Mouse (Mus musculus): ENCODE results near the gene Gm9918.
"Not testable (repeated sequence)": the region's sequence is repeated elsewhere in the genome, so short reads cannot be mapped to it uniquely, and the experiment has no call there.

The Gm9918 gene

GRCm38 (mm10) chr15:102270274-102270960 lies at the start of gene Gm9918:
Gm9918 (plus strand) TSS chr15:102270563.
- no peak for ATAC-seq (ENCODE audit: insufficient number of reproducible peaks, low FRiP score, low TSS enrichment)

DNA sequence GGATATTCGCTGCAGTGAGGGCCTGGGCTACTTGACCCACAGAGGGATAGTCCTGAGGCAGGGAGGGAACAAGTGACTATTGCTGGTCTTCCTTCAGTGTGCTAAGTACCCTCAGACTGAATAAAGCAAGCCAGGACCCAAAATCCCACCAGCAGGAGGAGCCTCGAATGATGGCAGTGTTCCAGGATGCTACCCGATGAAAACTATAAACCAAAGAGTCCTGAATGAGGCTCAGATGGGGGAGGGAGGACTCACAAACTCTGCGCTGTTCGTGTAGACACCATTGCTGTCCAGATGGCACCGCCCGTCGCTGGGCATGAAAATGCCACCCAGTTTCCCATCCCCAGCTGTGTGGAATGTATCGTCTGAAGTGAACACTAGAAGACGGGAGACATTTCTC lies 48.0 kb upstream of the Gm9918 start:
- no peak for ATAC-seq (ENCODE audit: insufficient number of reproducible peaks, low FRiP score, low TSS enrichment)

- ATAC-seq (ENCODE audit: insufficient number of reproducible peaks, low FRiP score, low TSS enrichment): peak; percentile 83; the same call in 1 of the 2 replicates
Observed at GRCm38 (mm10) chr15:102224186-102224991, 46.0 kb upstream of the Gm9918 start.

DNA sequence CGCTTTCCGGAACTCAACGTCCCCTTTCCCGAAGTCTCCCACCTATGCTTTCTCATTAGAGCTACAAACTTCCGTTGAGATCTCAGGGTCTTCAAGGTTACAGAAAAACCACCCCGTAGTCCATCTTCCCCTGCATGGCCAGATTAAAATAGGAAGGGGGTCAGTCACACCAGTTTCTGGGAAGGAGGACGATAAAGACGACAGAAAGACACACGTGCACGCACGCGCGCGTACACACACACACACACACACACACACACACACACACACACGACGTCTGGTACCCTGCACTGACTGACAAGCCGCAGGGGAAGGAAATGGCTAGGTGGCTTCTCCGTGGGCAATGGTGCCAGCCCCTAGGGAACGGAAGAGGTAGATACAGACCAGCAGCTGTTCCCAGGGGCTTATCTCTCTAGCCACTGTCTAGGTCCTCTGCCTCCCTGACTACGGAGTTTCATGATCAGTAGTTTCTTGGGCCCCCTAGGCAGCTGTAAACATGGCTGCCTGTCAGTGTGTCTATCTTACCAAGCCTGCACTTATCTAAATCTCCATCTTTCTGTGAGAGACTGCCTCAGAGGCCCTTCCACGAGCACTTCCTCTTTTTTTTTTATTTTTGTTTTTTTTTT lies 45.3 kb upstream of the Gm9918 start:
- ATAC-seq (ENCODE audit: insufficient number of reproducible peaks, low FRiP score, low TSS enrichment): no peak

- not testable (repeated sequence) for ATAC-seq (ENCODE audit: insufficient number of reproducible peaks, low FRiP score, low TSS enrichment)
Observed at GRCm38 (mm10) chr15:102225619-102226018, 44.7 kb upstream of the Gm9918 start.

- ATAC-seq (ENCODE audit: insufficient number of reproducible peaks, low FRiP score, low TSS enrichment): no peak
Observed at GRCm38 (mm10) chr15:102230408-102231321, 39.7 kb upstream of the Gm9918 start.

- no peak for ATAC-seq (ENCODE audit: insufficient number of reproducible peaks, low FRiP score, low TSS enrichment)
Observed at GRCm38 (mm10) chr15:102231748-102232147, 38.6 kb upstream of the Gm9918 start, which contains the start of gene Itgb7. Itgb7 (minus strand) TSS chr15:102231944.

GRCm38 (mm10) chr15:102232764-102233163 lies 37.6 kb upstream of the Gm9918 start:
- ATAC-seq (ENCODE audit: insufficient number of reproducible peaks, low FRiP score, low TSS enrichment): no peak

DNA sequence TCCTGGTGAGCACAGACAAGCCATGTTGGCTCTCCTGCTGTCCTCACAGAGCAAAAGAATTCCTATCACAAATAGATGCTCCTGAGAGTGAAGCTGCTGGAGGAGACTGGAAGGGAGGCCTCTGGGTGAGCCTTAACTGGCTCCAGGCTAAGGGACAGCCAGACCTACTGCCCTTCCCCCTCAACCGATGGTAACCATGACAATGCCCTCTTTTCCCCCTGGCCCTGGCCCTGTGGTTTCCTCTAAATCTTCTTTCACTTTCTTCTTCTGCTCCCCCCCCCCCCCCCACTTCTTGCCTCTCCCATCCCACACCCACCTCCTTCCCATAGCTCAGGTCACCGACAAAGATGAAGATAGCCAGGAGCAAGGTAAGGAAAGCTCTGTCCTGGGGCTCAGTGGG lies 36.5 kb upstream of the Gm9918 start:
- no peak for ATAC-seq (ENCODE audit: insufficient number of reproducible peaks, low FRiP score, low TSS enrichment)

- no peak for ATAC-seq (ENCODE audit: insufficient number of reproducible peaks, low FRiP score, low TSS enrichment)
Observed at GRCm38 (mm10) chr15:102235371-102236027, 34.9 kb upstream of the Gm9918 start.

DNA sequence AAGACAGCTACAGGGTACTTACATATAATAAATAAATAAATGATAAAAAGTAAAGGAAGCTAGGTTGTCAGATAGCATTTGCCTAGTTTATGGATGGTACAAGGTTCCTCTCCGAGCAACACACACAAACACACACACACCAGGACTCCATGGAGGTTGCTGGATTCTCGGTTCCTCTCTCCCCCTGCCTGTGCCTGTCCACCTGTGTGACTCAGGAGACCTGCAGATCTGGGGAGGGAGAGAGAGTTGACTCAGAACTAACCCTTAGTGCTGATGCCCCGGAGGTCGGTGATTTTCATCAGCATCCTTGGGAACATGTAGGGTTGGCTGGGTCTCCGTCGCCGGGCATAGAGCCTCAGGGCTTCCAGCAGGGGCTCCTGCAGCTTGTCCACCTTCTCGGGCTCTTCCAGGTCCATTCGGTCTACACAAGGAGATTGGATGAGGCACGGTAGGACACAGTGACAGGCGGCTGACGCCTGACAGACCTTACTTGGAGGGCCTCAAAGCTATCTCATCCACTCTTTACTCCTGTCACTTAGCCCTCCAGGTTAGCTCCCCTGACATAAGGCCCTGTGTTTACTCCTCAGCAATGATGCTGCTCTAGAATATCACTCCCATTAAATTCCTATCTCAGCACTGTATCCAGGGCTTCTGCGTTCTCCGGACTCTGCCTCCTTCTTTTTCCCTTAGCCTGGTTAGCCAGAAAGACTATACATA lies 31.7 kb upstream of the Gm9918 start:
- no peak for ATAC-seq (ENCODE audit: insufficient number of reproducible peaks, low FRiP score, low TSS enrichment)

- ATAC-seq (ENCODE audit: insufficient number of reproducible peaks, low FRiP score, low TSS enrichment): peak; percentile 62; the same call in 1 of the 2 replicates
Observed at GRCm38 (mm10) chr15:102239260-102239590, 31.1 kb upstream of the Gm9918 start.

DNA sequence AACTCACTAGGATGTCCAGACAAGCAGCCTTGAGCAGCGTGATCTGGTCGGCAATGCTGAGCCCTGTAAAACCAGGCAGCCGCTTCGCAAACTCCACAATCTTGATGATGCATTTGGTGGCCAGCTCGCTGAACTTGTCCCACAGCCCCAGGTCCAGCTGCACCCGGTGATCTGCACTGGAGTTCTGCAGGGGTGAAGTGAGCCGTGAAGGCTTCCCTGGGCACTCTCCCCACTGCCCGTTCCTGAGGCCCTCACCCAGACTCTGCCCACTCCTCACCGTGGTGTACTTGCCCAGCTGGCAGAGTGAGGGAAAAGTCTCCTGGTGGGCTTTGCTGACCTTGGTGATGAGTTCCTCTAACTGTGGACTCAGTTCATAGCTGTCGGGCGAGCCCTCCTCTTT lies 30.5 kb upstream of the Gm9918 start:
- no peak for ATAC-seq (ENCODE audit: insufficient number of reproducible peaks, low FRiP score, low TSS enrichment)

- ATAC-seq (ENCODE audit: insufficient number of reproducible peaks, low FRiP score, low TSS enrichment): no peak
Observed at GRCm38 (mm10) chr15:102240607-102241006, 29.8 kb upstream of the Gm9918 start.

- no peak for ATAC-seq (ENCODE audit: insufficient number of reproducible peaks, low FRiP score, low TSS enrichment)
Observed at GRCm38 (mm10) chr15:102242404-102243228, 27.7 kb upstream of the Gm9918 start.

DNA sequence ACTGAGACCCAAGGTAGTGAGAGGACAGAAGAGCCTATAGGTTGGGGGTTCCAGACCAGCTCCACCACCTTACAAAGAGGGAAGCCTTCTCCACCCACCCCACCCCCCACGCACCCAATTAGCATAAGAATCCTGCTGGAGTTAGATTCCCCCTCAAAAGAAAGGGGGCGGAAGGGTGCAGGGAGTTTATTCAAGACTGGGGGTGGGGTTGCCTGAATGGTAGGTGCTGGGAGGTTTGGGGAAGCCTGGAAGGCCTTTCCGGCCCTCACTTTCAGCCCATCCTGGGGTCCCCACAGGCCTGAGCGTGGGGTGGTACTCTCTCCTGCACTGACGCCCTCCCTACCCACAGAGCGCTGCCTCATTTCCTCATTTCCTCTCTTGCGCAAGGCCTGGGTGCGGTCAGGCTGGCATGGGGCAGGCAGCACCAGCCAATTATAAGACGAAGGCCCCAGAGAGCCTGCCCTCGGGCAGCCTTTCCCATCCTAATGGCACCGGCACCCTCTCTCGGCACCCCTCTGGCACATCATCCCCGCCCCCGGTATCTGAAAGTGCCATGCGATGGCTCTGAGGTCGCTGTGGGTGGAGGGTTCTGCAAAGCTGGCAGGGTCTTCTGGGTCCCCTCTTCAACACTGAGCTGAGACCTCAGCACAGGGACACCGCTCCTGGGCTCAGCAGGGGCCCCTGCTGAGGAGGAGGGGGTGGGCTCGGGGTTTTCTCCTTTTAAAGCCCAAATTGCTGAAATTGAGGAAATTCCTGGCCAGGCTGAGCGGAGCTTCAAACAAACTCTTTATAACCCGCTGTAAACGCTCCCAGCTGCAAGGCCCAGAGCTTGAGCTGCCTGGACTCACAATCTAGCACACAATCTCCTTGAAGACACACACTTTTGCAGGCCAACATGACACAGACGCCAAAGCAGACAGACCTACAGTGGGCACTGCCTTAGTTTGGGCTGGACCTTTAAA lies 26.9 kb upstream of the Gm9918 start:
- no peak for ATAC-seq (ENCODE audit: insufficient number of reproducible peaks, low FRiP score, low TSS enrichment)

Measured in cerebellum, adult (tissue).